Mouse (Mus musculus) spleen, adult 2 months (tissue): ENCODE data around the gene Sdsl.

Source experiments
- CTCF ChIP-seq: fragments of 200-500 bp; IDR thresholded peaks from 2 replicates; pipeline ENCODE4 v1.5.1; 2011; ENCODE audit warnings: mild to moderate bottlenecking, inconsistent platforms; ENCODE audit not compliant: insufficient read depth, insufficient read length, insufficient replicate concordance; ENCODE audit errors: extremely low read depth
- POLR2A ChIP-seq: fragments of 200-500 bp; IDR thresholded peaks from 2 replicates; pipeline ENCODE4 v1.6.1; 2011; ENCODE audit warnings: low read depth, low read length, inconsistent platforms

DNA sequence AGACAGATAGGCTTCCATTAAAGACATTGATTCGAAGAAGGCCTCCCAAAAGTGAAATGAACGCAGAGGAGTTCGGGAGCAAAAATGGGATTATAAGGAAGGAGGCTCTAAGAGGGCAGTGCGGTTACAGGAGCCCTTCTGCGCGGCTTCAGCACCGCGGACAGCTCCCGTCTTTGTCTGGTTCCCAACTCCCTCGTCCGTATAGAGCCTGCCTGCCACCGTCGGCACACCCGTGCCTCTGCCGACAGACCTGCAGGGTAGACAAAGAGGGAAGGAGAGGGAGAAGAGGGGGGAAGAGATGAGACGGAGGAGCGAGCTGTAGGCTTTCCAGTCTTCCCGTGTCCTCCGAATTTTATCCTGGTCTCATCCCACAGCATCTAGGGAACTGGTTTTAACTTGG is 48.6 kb downstream of the Sdsl start:
- TF ChIP-seq CTCF (no peak), POLR2A (no peak)
